Mouse (Mus musculus): ENCODE measurements around the gene Nos3.

The Nos3 gene

GRCm38 (mm10) chr5:24401969-24402368 is 37.4 kb downstream of the Nos3 start:
- DNase-seq, result no peak

DNA sequence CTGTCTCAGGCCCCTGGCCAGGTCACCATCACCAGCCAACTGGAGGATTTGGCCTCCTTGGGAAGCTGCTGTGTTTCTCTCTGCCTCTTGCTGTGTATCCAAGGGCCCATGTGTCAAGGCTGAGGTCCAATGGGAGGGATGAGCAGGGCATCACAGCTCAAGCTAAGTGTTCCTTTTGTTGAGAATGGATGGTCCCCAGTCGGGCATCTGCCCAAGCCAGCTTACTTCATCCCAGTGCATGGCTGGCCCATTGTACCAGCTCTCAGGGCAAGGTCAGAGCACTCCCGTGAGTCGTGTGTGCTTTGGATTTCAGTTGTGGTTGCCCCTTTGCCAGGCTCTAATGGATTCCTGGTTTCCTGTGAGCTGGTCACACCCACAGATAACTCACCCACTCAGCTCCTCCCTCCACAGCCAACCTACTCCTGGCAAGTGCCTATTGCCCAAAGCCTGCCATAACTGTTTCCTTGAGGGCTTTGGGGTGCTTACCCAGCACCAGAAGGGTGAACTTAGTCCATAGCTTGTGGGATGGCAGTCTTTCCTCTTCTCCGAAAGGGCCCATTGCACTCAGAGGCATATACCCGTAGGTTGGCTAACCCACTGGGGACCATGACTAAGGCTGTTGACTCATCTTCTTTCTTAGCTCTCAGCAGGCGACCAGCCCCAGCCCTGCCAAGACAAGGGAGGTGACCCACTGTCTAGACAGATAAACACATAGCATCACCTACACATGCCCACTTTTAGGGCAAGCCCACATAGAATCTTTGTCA is 40.2 kb downstream of the Nos3 start:
- no peak for DNase-seq

DNA sequence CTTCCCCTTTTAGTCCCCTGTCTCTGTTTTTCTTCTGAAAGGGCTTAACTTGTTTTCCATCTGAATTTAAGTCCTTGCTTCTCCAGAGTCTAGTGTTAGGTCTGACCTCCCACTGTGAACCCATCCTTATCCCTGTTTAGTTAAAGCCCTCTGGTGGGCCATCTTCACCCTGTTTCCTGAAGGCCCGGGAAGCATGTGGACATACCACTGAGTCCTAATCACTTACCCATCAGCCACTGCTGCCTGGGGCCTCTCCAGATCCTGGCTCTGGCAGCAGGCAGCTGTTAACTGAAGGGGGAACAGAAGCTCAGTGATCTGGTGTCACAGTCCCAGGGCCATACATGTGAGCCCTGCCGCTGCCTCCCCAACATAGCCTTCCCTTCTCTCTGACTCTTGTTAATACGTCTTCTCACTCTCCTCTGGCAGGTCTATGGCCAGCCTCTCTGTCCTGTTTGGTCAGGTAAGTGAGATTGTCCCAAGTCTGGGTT is 40.8 kb downstream of the Nos3 start:
- no peak for DNase-seq

- no peak for DNase-seq
These were observed 44.0 kb downstream of the Nos3 start for GRCm38 (mm10) chr5:24408651-24409050.

DNA sequence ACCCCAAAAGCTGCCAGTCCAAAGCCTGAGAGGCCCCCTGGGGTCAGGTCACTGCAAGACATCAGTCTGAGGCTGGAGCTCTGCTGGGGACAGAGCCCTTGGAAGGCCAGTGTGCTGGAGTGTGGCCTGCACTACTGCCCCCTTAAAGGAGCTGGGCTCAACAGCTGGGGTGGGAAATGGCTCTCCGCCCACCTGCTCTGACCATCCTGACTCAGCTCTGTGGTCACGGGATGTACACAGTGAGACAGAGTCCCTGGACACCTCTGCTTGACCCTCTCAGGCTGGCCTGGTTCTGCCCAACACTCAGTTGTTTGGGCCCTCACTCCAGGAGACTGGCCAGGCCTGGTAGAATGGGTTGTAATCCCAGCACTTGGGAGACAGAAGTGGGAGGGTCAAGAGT is 44.9 kb downstream of the Nos3 start:
- no peak for DNase-seq

GRCm38 (mm10) chr5:24412063-24412462 is 47.5 kb downstream of the Nos3 start:
- no peak for DNase-seq

DNA sequence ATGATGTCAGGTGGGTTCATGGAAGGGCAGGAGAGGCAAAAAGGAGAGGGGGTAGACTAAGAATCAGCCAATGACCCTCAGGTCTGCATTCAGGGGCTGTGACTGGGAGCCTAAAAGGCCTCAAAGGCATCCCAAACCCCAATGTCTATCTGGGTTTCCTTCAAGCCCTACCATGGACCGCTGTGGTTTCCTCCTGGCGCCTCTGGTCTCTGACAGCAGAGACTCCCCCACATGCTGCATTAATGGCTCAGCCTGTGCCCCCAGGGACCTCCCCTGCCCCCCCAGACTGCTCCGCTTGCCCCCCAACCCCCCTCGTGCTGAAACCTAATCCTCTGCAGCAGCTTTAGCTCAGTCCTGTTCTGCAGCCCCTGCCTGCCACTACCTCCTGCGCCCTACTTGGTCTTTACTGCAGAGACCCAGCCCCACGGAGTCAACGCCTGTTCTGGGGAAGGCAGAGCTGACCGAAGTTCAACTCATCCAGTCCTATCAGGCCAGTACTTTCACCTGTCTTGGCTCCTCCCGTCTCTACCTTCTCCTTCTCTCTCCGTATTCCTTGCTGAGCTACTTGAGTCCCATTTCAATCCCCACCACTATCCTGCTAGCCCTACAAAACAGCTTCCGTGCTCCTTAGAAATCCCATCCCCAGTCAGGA is 48.6 kb downstream of the Nos3 start, which contains the start of gene Asic3:
Gene Asic3 (plus strand): TSS at position 351 of the 652 bp plus-strand sequence.
- DNase-seq, result no peak

DNA sequence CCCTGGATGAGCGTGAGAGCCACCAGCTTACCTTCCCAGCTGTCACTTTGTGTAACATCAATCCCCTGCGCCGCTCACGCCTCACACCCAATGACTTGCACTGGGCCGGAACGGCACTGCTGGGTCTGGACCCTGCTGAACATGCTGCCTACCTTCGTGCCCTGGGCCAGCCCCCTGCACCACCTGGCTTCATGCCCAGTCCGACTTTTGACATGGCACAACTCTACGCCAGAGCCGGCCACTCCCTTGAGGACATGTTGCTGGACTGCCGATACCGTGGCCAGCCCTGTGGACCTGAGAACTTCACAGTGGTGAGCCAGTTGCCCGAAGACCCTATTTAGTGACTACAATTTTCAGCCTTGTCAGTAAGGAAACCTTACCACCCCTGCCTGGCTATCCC is 49.3 kb downstream of the Nos3 start:
- DNase-seq, result no peak

DNA sequence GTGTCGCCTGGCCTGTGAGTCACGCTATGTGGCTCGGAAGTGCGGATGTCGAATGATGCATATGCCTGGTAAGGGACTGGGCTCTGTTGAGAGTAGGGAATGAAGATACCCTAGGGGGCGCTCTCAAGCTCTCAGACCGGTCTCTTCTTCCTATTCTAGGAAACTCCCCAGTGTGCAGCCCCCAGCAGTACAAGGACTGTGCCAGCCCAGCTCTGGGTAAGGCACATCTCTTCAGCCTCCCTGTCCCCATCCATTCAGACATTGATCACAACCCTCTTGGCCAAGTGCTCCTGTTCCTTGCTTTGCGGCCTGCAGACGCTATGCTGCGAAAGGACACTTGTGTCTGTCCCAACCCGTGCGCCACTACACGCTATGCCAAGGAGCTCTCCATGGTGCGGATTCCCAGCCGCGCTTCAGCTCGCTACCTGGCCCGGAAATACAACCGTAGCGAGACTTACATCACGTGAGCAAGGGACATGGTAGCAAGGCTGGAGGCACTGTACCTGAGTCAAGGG is 51.7 kb downstream of the Nos3 start:
- DNase-seq, result peak; percentile 65

GRCm38 (mm10) chr5:24417587-24417986 is 53.0 kb downstream of the Nos3 start:
- DNase-seq, result no peak

- DNase-seq, result no peak
These were observed 55.8 kb downstream of the Nos3 start for GRCm38 (mm10) chr5:24420381-24420780.

- DNase-seq, result peak; percentile 98
These were observed 58.8 kb downstream of the Nos3 start, which contains the start of the genes Cdk5 and Slc4a2 for GRCm38 (mm10) chr5:24423129-24424003. Gene Cdk5, minus strand, starts transcription at chr5:24423530. Gene Slc4a2, plus strand, starts transcription at chr5:24423837.

DNA sequence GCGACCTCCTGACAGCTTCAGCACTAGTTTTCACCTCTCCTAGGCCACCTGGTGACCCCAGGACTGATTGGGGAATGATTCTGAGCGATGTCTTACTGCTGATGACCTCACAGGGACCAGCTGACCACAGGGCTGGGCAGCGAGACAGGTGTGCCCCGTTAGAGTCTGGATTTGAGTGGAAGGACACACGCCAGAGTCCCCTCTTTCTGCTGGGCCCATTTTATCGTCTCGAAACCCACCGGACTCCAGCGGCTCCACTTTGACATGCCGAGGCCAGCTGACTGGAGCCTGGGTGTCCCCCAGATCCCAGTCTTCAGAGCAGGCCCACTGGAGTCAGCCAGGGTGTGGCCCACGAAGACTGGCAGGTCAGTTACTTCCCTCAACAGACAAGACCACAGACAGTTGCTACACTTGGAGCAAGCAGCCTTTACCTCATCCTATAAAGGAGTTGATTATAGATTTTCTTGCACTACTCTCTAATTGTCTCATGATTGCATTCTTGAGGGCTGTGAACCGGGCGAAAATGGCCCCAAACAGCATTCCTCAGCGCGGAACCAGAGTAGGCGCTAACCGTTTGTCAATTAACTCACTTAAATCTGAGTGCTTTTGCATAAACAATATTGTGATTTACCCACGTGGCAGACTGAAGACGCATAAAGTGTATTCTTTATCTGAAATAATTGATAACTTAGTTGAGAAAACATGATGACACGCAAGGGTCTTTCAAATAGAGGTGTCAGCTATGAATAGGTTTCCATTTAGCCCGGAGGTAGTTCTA is 59.6 kb downstream of the Nos3 start:
- DNase-seq, result peak; percentile 67

- DNase-seq, result peak; percentile 89
These were observed 60.3 kb downstream of the Nos3 start for GRCm38 (mm10) chr5:24424861-24425411.

DNA sequence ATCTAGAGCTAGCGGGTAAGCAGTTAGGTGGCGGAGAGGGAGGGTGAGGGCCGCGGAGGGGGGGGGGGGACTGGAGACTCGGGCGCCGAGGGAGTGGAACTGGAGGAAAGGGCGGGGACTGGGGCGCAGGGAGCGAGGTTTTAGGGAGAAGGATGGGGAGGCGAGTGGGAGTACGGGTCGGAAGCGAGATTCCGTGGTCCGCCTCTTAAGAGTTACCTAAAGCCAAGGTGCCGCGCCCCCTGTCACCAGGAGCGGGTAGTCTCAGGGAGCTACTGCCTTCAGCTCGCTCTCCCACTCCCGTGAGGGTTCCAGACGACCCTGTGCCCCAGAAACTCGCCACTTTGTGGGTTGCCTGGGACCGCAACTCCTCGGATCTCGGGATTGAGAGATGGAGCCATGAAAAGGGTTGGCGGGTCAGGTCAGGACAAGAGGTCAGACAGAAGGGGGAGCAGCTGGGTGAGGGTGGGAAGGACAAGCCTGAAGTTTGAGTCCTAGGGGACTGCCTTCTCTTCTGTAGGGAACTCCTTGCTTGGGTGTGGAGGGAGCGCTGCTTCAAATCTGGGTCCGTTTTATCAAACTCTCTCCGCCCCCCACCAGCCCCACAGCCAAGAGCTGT is 60.9 kb downstream of the Nos3 start:
- peak; percentile 57 for DNase-seq

DNA sequence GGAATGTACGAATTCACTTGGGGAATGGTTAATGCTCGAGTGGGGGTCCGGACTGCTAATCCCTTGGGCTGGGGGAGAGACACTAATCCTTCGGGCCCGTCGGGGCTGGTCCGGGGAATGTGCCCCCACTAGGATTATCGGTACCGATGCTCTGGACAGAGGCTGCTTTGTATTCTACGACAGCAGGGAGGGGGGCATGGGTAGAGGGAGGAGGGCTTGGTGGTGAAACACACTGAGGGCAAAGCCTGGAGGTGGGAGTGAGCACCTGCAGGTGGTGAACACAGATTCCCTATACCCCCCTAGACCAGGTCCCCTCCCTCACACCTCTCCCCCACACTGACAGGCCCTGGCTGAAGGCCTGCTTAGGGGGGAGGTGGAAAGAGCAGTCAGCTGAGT is 61.4 kb downstream of the Nos3 start:
- no peak for DNase-seq

DNA sequence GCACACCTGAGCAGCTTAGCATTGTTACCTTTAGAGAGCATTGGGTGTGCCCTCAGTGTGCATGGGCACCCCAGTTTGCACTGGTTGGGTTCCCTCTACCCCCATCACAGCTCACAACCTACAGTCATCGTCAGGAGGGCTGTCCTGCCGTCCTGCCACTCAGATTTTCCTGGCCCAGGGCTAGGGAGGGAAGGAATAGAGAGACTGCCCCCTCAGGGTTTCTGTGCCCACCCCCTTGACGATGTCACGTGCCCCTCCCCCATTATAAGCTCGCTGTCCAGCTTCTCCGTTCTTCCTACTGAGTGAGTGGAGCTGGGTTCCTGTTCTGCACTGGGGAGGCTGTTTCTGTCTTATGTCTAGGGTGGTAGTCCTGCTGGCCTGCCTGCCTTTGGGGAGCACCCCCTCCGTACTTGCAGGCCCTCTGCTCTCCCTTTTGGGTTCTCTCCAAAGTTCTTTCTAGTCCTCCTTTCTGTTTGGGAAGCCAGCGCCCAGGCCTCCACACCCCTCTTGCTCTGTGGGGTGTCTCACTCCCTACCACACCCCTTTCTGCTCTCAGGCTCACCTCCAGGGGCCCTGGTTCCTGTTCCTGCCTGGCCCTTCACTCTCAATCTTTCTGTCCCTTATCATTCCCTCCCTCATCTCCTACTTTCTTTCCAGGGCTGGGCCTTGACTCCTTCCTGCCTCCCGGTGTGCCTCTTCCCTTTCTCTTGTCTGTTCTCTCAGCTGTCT is 62.1 kb downstream of the Nos3 start:
- DNase-seq, result no peak

DNA sequence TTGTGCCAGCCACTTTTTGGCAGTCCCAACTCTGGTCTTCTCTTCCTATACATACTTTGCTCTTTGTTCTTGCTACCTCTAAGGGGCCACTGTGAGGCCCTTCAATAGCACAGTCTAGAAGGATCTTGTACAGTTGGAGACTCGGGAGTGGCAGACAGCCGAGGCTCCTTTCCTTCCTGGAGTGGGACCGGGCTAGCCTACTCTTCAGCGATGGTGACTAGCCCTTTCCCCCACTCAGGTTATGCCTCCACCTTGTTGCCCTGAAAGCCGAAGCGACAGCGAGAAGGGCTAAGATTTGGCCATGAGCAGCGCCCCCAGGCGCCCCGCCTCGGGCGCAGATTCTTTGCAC is 62.6 kb downstream of the Nos3 start:
- DNase-seq, result no peak

- DNase-seq, result peak; percentile 64
These were observed 63.4 kb downstream of the Nos3 start for GRCm38 (mm10) chr5:24427981-24428402.

- DNase-seq, result peak; percentile 42
These were observed 64.0 kb downstream of the Nos3 start for GRCm38 (mm10) chr5:24428596-24428995.

GRCm38 (mm10) chr5:24433993-24434392 is 69.4 kb downstream of the Nos3 start:
- DNase-seq, result no peak
